26 mouse cellular contexts compared by ENCODE assay signal in genomic region chr10:118952756-118953155, GRCm38 (mm10).
DNase-seq lines count a peak whose midpoint lies in the region; ATAC-seq and TF ChIP-seq lines count a peak whose summit lies in the region.
"Had no signal": no experiment of that assay in that cellular context is flagged by ENCODE, and none has a peak within 500 bp of the region (broad histone marks: within the 10 kb centered on the region; RNA-seq: fewer than 3 reads in every experiment).

No protein-coding gene starts in this region.

- H3K4me3 ChIP-seq in layer of hippocampus, adult 2 months, result no peak overlapping the region
- H3K4me3 ChIP-seq in lung, postnatal 0 days (ENCODE audit: low read depth, low read length), result no peak overlapping the region
- H3K4me3 ChIP-seq: embryonic facial prominence, embryonic 13.5 days; erythroblast, embryonic 14.5 days; forebrain, embryonic 13.5 days; gastrocnemius, adult 2 months; kidney, embryonic 15.5 days; limb, embryonic 12.5 days; liver, embryonic 12.5 days; megakaryocyte, embryonic 14.5 days; midbrain, embryonic 13.5 days had no signal

- no peak overlapping the region for H3K27ac ChIP-seq in layer of hippocampus, adult 2 months
- H3K27ac ChIP-seq in lung, postnatal 0 days (ENCODE audit: low read length), result no peak overlapping the region
- H3K27ac ChIP-seq: embryonic facial prominence, embryonic 13.5 days; forebrain, embryonic 13.5 days; gastrocnemius, adult 2 months; kidney, embryonic 15.5 days; limb, embryonic 12.5 days; liver, embryonic 12.5 days; midbrain, embryonic 13.5 days had no signal

- ATAC-seq in lung, postnatal 0 days, result no peak
- ATAC-seq: forebrain, embryonic 13.5 days; liver, embryonic 12.5 days; midbrain, embryonic 13.5 days had no signal

- WGBS in lung, postnatal 0 days, result 87% methylated on average over 9 of the region's 9 CpGs

- no peaks in the 10 kb centered on the region for H3K27me3 ChIP-seq in lung, postnatal 0 days (replicated peaks; ENCODE audit: insufficient read depth, low read length)
- H3K27me3 ChIP-seq: embryonic facial prominence, embryonic 13.5 days; kidney, embryonic 15.5 days; limb, embryonic 12.5 days; liver, embryonic 12.5 days had no signal

- H3K9ac ChIP-seq in lung, postnatal 0 days (replicated peaks; ENCODE audit: low read depth), result no peak overlapping the region
- H3K9ac ChIP-seq: embryonic facial prominence, embryonic 13.5 days; forebrain, embryonic 13.5 days; kidney, embryonic 15.5 days; limb, embryonic 12.5 days; liver, embryonic 12.5 days; midbrain, embryonic 13.5 days had no signal

- TF ChIP-seq CTCF in layer of hippocampus, adult 2 months (conservative IDR thresholded peaks at IDR 0.05), result peak; percentile 22; the same call in 1 of the 2 replicates
- TF ChIP-seq CTCF in lung, postnatal 0 days (IDR thresholded peaks at IDR 0.05), result no peak

- no peaks in the 10 kb centered on the region for H3K36me3 ChIP-seq in lung, postnatal 0 days (ENCODE audit: insufficient read depth, low read length)
- H3K36me3 ChIP-seq: embryonic facial prominence, embryonic 13.5 days; kidney, embryonic 15.5 days; limb, embryonic 12.5 days; liver, embryonic 12.5 days; midbrain, embryonic 13.5 days had no signal

- H3K9me3 ChIP-seq in lung, postnatal 0 days (ENCODE audit: low read length), result no peaks in the 10 kb centered on the region
- H3K9me3 ChIP-seq: embryonic facial prominence, embryonic 13.5 days; forebrain, embryonic 13.5 days; kidney, embryonic 15.5 days; limb, embryonic 12.5 days; liver, embryonic 12.5 days; megakaryocyte, embryonic 14.5 days; midbrain, embryonic 13.5 days had no signal

- no peak overlapping the region for H3K4me2 ChIP-seq in lung, postnatal 0 days (replicated peaks; ENCODE audit: low read depth, low read length)
- H3K4me2 ChIP-seq: embryonic facial prominence, embryonic 13.5 days; forebrain, embryonic 13.5 days; heart, embryonic 11.5 days; kidney, embryonic 15.5 days; limb, embryonic 12.5 days; liver, embryonic 12.5 days; midbrain, embryonic 13.5 days had no signal

- DNase-seq in layer of hippocampus, adult 2 months (ENCODE audit: low spot score in 2 of 2), result no peak
- no peak for DNase-seq in layer of hippocampus, adult 9-10 months (ENCODE audit: low spot score)
- peak; percentile 50 to 54 for DNase-seq in B cell, adult 2 months
- DNase-seq in brain, adult 2 months (ENCODE audit: low read depth, low spot score), result peak; percentile 49
- DNase-seq in thymus, postnatal 10 days (ENCODE audit: low spot score in 2 of 2), result peak; percentile 16 to 21
- DNase-seq in lung, postnatal 0 days (ENCODE audit: low spot score), result no peak
- no peak for DNase-seq in gastrocnemius, postnatal 25 days
- DNase-seq: adrenal gland, postnatal 10 days; cerebellum, adult 8-10 months; cerebellum, postnatal 36 days; embryo, embryonic 11 days; gastrocnemius, adult 2 months; kidney, adult 11 months; kidney, postnatal 36 days; lung, adult 2 months; lung, postnatal 36 days; right cerebral cortex, postnatal 4 days had no signal

- H3K4me1 ChIP-seq in lung, postnatal 0 days (ENCODE audit: insufficient read depth, low read depth, low read length), result no peaks in the 10 kb centered on the region
- H3K4me1 ChIP-seq: forebrain, embryonic 13.5 days; kidney, embryonic 15.5 days; limb, embryonic 12.5 days; liver, embryonic 12.5 days; megakaryocyte, embryonic 14.5 days; midbrain, embryonic 13.5 days had no signal

- TF ChIP-seq EP300 in lung, postnatal 0 days (IDR thresholded peaks at IDR 0.05), result no peak

Comparison
In these comparisons a context has a peak if more than half of its experiments do, and no peak if none do; other contexts are left out.
1. DNase-seq: peak in B cell, adult 2 months (2 of 2), brain, adult 2 months (single experiment) and thymus, postnatal 10 days (2 of 2); none in layer of hippocampus, adult 2 months (0 of 2), layer of hippocampus, adult 9-10 months (single experiment), lung, postnatal 0 days (single experiment) and gastrocnemius, postnatal 25 days (single experiment).